Mouse (Mus musculus): Measurements from ENCODE around the gene Dlg2.
"Not testable (repeated sequence)": the region's sequence is repeated elsewhere in the genome, so short reads cannot be mapped to it uniquely, and the experiment has no call there.

The Dlg2 gene

GRCm38 (mm10) chr7:90825640-90826039, 349.2 kb downstream of the Dlg2 start:
- in situ Hi-C loops (cut with MboI, MseI), result no loop called here

GRCm38 (mm10) chr7:90841276-90841675, 364.8 kb downstream of the Dlg2 start:
- in situ Hi-C loops (cut with MboI, MseI), result no loop called here

- in situ Hi-C loops (cut with MboI, MseI), result no loop called here
These were observed 367.1 kb downstream of the Dlg2 start for GRCm38 (mm10) chr7:90843345-90844293.

- in situ Hi-C loops (cut with MboI, MseI), result not testable (repeated sequence)
These were observed 400.3 kb downstream of the Dlg2 start for GRCm38 (mm10) chr7:90876796-90877195.

- in situ Hi-C loops (cut with MboI, MseI), result no loop called here
These were observed 406.3 kb downstream of the Dlg2 start for GRCm38 (mm10) chr7:90882740-90883139.

GRCm38 (mm10) chr7:90886396-90887006, 410.0 kb downstream of the Dlg2 start:
- in situ Hi-C loops (cut with MboI, MseI), result no loop called here

- in situ Hi-C loops (cut with MboI, MseI), result no loop called here
These were observed 410.7 kb downstream of the Dlg2 start for GRCm38 (mm10) chr7:90887007-90887720.

GRCm38 (mm10) chr7:90927441-90927840, 451.0 kb downstream of the Dlg2 start:
- in situ Hi-C loops (cut with MboI, MseI), result no loop called here

- in situ Hi-C loops (cut with MboI, MseI), result no loop called here
These were observed 464.3 kb downstream of the Dlg2 start for GRCm38 (mm10) chr7:90940726-90941125.

- in situ Hi-C loops (cut with MboI, MseI), result no loop called here
These were observed 470.6 kb downstream of the Dlg2 start for GRCm38 (mm10) chr7:90947073-90947472.

GRCm38 (mm10) chr7:90949212-90949611, 472.7 kb downstream of the Dlg2 start:
- in situ Hi-C loops (cut with MboI, MseI), result no loop called here

GRCm38 (mm10) chr7:90977241-90977640, 500.8 kb downstream of the Dlg2 start:
- in situ Hi-C loops (cut with MboI, MseI), result no loop called here

- in situ Hi-C loops (cut with MboI, MseI), result no loop called here
These were observed 505.6 kb downstream of the Dlg2 start for GRCm38 (mm10) chr7:90982069-90982468.

- in situ Hi-C loops (cut with MboI, MseI), result no loop called here
These were observed 534.2 kb downstream of the Dlg2 start for GRCm38 (mm10) chr7:91010655-91011054.

GRCm38 (mm10) chr7:91044998-91045741, 568.7 kb downstream of the Dlg2 start:
- in situ Hi-C loops (cut with MboI, MseI), result loop anchor here in 1 of 2 experiments (5.0 kb wide), 1 partner anchor 1017 kb away; no protein-coding TSS in a partner anchor

GRCm38 (mm10) chr7:91045742-91046098, 569.2 kb downstream of the Dlg2 start:
- in situ Hi-C loops (cut with MboI, MseI), result no loop called here

GRCm38 (mm10) chr7:91063297-91064040, 587.0 kb downstream of the Dlg2 start:
- in situ Hi-C loops (cut with MboI, MseI), result loop anchor here in 1 of 2 experiments (10.0 kb wide), 1 partner anchor 991 kb away; no protein-coding TSS in a partner anchor

GRCm38 (mm10) chr7:91071751-91072707, 595.6 kb downstream of the Dlg2 start:
- in situ Hi-C loops (cut with MboI, MseI), result no loop called here

- in situ Hi-C loops (cut with MboI, MseI), result no loop called here
These were observed 609.6 kb downstream of the Dlg2 start for GRCm38 (mm10) chr7:91086071-91086470.
